Mouse (Mus musculus) thymus, adult 2 months (tissue): ENCODE measurements around the gene Med13.

Experiments used
- CTCF ChIP-seq: fragments of 200-500 bp; IDR thresholded peaks from 2 replicates; pipeline ENCODE4 v1.5.1; 2012; ENCODE audit warnings: mild to moderate bottlenecking, control low read depth, low read length, moderate library complexity, borderline replicate concordance; ENCODE audit not compliant: control insufficient read depth, poor library complexity, insufficient read depth; ENCODE audit errors: extremely low read depth
- POLR2A ChIP-seq: fragments of 200-500 bp; IDR thresholded peaks from 2 replicates; pipeline ENCODE4 v1.6.1; 2012; ENCODE audit warnings: mild to moderate bottlenecking, low read length, control low read depth, moderate library complexity; ENCODE audit not compliant: control insufficient read depth, poor library complexity, insufficient read depth; ENCODE audit errors: extremely low read depth

DNA sequence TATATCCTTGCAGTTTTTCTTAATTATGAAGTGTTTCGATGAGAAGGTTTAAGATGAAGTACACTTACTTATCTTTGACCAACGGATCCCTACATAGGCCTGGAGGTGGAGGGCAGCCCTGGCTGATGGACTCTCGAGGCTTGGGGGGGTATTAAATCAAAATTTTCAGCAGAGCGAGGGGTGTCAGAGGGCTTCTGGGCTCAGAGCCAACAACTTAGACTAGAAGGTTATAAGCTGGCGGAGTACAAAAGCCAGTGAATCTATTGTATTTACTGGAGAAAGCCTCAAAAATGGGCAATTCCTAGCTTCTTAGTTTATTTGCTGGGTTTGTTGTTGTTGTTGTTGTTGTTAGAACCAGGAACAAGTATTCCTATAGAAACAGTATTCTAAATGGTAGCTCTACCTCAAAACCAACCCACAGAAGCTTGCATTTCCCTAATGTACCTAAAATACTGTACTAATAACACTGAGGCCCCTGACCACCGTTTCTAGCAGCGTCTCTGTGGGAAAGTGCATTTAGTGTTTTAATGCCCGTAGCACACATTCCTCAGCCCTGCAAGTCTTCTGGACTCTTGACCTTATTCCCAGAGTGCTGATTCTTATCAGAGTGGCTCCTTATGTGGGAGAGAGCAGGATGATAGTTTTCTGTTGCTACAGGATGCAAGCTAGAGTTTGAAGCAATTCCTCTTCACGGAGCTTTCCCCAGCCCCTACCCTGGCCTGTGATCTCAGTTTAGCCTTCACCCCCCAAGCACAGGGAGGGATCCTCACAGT, 29.9 kb upstream of the Med13 start:
- TF ChIP-seq CTCF (no peak), POLR2A (no peak)
